Mouse (Mus musculus) layer of hippocampus, adult 8-10 months (tissue): ENCODE results near the gene Sost. TPM values are rescaled to one million over a fixed set of nuclear protein-coding genes. Genes with fewer than 3 reads are reported as not detected.
"Not testable (repeated sequence)": the region's sequence is repeated elsewhere in the genome, so short reads cannot be mapped to it uniquely, and the experiment has no call there.

Experiments used
- DNase-seq, 2 experiments: peaks; one replicate each; pipeline ENCODE4 v3.0.0; 2022; ENCODE audit warnings: low spot score in 2 of 2
- total RNA-seq, 4 experiments: library from RNA; stranded (reverse); gene quantifications; 2 replicates each; pipeline ENCODE4 v1.2.4; 2022

Gene Sost
- under 1 TPM in 1 of 4 experiments, not detected in 3; 0.22 TPM for total RNA-seq

DNA sequence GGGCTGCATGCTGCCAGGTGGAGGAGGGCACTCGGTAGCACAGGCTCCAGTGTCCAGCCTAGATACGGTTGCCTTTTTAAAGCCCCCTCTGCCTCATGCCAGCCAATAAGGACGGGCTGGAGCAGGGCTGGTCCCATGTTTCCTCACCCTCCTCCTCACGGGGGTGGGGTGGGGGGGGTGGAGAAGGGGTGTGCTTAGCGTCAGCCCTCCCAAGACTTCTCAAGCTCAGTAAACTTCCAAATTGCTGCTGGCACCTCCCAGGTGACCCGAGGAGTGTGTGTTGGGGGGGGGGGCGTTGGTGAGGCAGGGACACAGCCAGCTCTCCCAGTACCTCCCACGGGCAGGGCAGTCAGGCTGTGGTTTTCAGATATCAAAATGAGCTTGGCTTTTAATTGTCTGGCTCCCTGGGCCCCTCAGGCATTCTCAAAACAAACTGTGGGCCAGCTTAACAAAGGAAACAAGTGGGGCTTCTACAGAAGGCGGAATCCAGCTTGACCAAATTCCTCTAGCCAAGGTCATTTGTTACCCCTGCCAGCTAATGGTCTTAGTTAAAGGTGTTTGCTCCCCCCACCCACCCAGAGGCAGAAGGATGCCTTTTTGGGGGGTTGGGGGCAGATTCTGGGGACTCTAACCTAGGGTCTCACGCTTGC is at the start of gene Sost:
Gene Sost, minus strand, starts transcription at position 51 of the 650 bp plus-strand sequence.
- DNase-seq, result no peak

DNA sequence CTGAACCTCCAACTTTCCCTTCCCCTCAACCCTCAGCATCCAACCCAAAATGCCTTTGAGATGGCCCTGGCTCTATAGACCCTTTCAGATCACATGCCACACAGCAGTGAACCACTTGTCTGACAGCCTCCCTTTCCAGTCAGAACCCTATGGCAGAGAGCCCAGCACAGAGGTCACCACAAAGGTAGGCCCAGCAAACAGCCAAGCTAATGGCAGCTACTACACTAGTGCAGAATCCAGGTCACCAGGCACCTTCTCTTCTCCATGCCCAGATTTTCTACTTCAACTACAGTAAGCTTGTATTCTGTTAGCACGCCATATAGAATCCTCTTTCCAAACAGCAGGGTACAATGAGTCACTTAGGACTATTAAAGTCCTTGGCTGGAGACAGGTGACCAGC is 49.3 kb upstream of the Sost start:
- DNase-seq, result no peak

DNA sequence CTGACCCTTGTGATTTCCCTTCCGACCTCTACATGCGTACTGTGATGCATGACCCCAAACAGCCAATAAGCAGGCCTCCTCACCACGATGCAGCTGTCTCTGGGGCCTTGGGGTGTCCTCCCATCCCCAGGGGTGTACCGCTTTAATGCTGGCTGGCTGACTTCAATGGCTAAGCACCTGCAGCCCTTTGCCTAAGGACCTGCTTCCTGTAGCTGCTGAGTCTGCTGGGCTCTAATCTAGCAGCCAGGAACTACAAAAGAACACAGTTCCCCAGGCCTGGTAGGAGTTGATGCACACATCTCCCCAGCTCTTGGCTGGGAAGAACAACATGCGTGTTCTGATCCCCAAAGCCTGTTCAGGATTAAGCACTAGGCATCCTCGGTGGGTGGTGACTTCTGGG is 48.7 kb upstream of the Sost start:
- DNase-seq, result no peak

DNA sequence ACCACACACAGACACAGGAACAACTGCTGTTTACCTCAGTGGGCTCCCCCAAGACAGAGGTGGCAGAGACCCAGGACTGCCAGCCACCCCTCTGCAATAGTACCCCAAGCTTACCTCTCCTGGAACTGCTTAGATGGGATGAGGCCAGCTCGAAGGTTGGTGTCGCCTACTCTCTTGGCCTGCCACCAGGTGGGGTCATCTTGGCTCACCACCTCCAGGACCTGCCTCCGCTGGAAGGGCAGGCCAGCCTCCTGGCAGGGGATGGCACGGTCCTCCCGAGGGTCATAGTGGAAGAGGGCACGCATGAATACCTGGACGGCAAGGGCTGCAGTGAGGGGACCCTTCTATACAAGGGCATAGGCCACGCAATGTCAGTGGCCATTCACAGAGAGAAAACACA is 46.4 kb upstream of the Sost start:
- no peak for DNase-seq

DNA sequence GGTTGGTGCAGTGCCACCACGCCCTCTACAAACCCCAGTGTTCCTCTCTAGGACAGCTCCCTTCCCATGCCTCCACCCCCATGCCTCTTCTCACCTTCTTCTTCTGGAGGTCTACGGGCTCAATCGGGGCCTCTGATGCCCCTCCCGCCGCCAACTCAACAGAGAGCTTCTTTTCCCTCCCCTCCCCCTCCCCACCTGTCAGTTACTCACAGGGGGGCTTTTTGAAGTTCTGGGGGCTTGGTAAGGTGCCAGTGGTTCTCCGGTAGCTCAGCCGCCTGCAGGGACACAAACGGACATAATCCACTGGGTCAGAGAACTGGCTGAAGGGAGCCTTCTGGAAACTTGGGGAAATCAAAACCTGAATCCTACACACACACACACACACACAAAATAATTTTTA is 44.7 kb upstream of the Sost start:
- DNase-seq, result no peak

DNA sequence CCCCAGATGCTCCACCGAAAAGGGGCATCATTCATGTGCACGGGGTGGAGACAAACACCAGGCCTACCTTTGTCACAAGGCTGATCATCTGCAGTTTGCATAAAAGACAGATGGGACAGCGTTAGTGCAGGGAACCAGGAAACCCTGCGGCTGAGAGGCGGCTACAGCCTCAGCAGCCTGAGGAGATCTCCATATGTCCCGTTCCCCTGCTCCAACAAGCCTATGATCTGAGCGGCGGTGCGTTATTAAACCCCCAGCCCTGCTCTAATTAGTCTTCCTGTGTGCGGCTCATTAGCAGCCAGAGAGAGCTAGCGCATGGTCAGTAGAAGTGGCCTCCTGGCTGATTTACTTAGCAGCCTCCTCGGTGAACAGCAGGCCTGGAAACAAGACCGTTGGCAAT is 43.3 kb upstream of the Sost start:
- peak; percentile 56 to 60 for DNase-seq

DNA sequence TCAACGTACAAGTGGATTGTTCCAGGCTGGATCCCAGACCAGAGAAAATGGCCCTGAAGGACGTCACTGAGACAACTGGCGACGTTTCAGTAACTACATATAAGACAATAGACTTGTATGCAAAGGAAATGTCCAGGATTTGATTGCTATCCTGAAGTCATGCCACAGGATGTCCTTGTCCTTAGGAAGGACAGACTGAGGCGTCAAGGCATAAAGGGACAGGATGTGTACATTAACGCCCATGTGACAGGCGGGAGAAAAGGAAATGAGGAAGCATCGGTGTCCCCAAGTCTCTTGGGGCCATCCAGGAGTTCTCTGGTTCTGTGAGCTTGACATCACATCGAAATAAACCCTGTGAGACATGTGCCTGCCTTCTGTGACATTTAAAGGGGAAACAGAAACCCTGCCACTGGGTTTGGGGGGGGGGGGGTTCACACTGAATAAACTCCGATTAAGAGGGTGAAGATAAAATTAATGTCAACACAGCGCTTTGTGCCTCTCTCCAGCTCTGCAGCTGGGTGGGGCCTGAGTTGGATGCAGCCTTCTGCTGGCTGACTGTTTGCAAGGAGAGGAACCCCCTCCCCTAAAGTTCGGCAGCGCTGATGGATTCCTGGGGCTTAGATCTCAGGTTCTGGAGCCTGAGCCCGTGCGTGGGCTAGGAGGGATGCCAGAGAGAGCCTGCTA is 42.3 kb upstream of the Sost start:
- DNase-seq, result no peak

DNA sequence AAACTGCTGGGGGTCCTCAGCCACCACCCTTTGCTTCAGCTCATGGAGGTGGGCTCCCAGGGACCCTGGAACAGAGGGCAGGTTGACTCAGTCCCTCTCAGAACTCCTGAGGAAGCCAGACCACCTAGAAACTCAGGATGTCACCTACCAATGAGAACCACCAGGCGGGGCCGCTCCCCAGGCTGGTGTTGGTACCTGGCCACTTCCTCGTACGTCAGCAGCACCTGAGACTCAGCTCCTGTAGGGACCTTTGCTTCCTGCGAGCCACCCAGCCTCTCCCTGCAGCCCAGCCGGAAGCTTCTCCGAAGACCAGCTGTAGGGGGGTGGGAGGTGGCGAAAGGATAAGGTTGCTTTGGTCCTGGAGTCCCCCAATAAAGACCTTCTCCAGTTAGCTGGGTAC is 41.6 kb upstream of the Sost start:
- DNase-seq, result no peak

DNA sequence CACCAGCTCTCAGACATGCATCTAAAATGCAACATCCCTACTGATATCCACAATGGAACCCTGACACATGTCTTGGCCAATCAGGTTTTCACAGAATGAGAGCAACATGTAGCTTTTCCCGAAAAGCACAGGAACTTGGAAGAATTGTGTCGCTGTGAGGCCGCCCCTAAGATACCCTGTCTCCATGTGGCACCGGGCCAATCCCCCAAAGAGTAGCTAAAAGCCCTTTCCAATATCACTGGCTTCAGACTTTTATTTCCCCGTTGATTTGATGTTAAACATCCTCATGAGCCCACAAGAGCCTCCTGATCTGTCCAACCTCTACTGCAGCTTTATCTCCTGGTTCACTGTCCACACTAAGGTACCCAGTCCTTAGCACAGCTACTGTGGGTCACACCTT is 39.9 kb upstream of the Sost start:
- no peak for DNase-seq

DNA sequence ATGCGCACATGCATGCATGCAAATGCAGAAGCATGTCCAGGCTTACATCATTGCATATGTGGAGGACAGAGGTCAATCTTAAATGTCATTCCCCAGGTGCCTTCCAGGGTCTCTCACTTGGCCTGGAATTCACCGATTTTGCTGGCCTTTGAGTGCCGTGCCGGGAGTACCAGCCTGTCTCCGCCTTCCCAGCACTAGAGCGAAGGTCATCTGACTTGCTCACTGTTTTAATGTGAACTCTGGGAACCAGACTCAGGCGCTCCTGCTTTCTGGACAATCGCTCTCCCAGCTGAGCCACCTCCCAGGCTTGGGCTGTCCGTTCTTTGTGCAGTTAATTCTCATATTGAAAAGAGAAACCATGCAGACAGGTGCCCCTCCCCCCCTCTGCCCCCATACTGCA is 39.5 kb upstream of the Sost start:
- DNase-seq, result no peak

DNA sequence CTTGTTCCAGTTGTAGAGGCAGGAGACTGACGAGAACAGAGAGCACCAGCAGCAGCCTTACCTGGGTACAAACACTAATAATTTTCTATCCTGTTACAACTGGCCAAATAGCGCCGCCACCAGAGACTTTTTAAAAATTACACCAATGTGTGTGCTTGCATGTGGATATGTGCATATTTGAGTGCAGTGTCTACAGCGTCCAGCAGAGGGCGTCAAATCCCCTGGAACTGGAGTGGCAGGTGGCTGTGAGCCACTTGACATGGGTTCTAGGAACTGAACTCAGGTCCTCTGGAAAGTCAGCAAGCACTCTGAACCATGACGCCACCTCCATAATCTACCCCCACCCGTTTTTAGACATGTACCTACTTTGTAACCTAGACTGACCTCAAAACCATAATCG is 37.4 kb upstream of the Sost start:
- no peak for DNase-seq

DNA sequence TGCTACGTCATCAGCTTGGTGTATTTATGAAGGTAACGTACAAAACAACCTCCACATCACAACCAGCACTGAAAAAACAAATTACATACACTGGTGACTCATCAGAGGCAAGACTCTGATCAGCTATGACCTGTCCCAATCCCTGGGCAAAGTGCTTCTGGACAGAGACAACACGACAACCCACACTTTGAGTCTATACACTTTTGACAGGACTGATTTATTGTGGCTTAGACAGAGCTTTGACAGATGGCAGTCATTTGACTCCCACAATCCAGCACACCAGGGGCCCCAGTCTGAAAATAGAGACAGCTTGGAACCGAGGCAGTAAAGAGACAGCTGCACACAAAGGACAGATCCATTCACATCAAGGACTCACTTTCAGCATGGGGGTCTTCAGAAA is 32.7 kb upstream of the Sost start:
- DNase-seq, result no peak

DNA sequence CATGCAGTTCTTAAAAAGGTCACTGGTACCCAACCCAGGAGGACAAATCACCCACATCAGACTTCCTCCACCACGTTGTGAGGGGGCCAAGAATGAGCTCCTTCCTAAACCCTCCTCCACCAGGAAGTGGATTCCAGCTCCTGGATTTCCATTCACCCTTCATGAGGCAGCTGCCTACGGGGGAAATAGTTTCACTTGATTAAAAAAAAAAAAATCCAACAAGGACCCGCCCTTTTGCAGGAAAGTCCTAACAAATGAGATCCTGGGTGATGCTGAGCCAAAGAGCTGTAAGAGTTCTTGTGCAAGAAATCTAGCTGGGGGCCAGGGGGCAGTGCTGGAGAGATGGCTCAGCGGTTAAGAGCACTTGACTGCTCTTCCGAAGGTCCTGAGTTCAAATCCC is 31.4 kb upstream of the Sost start:
- DNase-seq, result no peak

DNA sequence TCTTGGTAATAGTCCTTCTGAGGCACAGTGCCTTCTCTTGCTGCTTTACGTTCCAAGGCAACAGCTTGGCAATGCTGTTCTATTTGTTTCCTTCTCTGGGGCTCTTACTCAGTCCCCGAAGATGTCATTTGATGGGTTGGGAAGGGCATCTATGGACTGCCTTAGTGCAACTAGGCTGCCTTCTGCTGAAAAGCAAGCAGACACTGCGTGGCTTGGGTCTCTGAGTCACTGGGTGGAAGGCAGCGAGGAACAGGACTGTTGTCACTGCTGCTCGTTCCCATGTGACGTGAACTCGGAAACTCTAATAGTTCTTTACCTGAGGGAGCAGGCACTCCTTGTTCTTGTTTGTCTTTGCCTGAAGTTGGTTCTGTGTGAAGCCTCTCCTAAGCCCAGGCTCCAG is 29.1 kb upstream of the Sost start:
- DNase-seq, result no peak

DNA sequence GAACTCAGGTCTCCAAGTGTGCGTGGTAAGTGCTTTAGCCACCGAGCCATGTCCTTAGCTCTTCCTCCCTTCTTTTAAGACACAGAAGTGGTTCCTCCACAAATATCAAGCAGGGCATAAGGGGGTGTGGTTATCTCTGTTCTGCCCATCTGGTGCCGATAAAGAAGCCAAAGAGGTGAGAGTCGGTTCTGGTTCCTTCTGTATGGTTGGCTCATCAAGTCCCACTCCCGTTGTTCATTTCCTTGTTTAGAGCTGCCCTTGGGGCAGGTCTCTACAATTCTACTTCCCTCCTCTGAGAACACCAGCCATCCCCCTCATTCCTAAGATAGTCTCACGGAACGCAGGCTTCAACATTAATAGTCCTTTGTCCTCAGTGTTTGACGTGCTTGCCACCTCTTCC is 27.3 kb upstream of the Sost start:
- DNase-seq, result no peak

DNA sequence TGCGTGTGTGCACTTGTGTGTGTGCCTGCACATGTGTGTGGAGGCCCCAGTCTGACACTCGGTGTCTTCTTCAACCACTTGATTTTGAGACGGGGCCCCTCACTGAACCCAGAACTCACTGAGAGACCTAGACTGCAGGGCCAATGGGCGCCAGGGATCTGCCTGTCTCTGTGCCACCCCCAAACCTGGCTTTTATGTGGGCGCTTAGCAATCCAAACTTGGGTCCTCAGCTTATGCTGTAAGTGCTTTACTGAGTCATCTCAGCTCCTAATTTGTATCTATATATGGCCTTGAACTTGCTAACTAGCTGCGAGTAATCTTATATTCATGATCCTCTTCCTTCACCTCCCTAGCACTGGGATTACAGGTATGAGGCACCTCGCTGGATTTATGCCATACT is 25.6 kb upstream of the Sost start:
- no peak for DNase-seq

DNA sequence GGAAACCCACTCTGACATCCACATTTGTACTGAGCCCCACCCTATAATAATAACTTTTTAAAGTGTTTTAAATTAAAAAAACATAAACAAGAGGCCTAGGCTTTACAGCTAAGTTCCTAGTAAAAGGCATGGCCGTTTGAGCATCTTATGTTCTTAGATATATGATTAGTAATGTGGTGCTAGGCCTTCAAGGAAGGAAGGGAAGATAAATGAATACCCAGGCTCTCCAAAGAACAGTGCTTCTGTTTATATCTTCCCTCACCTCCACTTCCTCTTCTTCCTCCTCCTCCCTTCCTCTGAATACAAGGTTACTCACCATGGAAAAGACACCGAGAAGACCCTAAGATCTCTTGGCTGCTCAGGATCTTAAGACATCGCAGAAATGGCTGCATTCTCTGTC is 25.0 kb upstream of the Sost start:
- no peak for DNase-seq

DNA sequence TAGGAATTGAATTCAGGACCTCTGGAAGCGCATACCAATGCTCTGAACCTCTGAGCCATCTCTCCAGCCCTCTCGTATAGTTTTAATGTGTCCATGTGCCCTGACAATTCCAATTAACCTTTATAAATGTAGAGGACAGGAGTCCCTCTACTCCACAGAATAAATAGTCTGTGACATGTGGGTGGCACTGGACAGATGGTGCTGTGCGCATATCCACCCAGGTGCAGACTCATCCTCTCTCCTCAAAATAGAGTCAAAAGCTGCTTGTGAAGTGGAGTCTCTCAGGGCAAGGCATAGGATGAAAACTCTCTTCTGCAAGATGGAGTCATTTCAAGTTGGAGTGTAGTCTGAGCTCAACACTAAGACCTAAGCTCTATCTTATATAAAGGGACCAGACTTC is 23.4 kb upstream of the Sost start:
- DNase-seq, result no peak

DNA sequence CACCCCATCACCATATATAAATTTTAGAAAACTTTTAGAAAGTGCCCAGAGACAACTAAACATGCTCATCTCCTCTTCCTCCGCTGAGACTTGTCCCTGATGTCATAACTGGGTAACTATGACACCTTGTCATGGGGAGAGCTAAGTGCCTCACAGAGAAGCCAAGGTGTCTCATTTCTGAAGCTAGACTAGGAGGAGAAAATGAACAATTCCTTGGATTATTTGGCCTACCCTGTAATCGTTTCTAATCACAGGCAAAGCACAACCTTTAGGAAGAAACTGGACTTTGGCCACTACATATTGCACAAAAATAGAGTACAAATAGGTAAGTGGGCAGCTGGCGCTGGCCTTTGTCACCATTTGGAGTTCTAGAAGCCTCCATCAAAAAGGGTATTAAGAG is 20.1 kb upstream of the Sost start, which contains the start of gene Dusp3:
Gene Dusp3, minus strand, starts transcription at position 101 of the 400 bp plus-strand sequence.
- no peak for DNase-seq

DNA sequence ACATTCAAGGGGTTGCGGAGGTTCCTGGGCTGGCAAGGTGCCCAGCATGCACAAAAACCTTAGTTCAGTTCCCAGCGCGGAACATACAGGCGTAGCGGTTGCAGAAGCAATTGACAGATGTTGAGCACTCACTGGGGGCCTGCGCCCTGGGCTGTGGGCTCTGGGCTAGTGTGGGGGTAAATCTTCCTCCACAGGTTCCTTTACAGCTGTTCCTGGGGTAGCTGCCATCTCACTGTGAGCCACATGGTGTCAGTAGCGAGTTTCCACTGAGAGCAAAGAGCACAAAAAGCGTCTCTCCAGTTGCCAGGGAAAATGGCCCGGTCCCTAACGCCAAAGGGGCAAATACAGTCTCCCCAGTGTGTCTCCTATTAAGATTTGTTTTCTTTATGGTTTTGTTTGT is 19.2 kb upstream of the Sost start:
- peak; percentile 78 to 88 for DNase-seq

DNA sequence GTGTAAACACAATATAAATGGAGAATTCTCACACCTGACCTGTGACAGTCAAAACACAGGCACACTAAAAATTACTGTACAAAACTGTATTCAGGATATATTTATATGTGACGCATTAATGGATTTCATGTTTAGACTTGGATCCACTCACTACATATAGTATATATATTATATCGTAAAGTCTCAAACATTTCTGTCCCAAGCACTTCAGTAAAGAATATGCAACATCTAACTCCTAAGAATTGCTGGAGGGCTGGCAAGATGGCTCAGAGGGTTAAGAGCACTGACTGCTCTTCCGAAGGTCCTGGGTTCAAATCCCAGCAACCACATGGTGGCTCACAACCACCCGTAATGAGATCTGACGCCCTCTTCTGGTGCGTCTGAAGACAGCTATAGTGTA is 18.6 kb upstream of the Sost start:
- DNase-seq, result not testable (repeated sequence)

DNA sequence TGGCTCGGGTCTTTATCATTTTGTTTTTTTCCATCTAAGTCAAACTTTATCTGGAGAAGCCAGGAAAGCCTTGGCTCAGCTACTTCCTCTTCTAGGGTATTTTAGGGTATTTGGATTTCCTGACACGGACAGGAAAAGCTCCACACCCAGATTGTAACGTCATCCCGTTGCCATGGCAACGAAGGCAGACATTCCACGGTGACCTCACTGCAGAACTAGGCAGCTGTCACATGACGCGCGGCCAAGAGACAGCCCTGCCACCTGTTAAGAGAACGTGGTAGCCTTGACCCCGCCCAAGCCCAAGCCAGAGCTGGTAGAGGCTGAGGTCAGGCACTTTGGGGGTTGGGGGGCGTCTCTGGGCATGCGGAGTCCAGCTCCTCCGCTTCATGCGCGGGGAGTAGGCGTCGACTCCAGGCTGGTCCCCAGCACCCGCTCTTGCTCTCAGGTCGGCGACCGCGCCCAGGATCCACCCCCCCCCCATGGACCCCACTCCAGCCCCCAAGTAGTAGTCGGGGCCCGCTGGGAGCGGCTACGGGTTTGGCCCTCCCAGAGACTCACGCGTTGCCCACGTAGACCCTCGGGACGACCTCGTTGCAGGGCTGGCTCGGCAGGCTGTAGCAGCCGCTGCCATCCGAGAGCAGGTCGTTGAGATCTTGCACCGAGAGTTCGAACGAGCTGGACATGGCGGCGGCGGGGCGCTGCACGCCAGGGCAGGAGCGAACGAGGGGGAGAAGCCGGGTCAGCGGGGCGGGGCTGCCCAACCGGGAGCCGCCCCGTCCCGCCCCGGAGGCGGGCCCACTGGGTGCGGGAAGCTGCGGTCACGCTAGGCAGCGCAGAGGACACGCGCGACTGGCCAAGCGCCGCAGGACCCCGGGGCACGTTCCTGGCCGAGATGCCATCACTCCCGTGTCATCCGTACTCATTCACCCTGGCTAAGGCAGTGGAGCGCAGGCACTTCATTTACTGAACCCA is 17.5 kb upstream of the Sost start, which contains the start of gene Cfap97d1:
Gene Cfap97d1, plus strand, starts transcription at position 226 of the 972 bp plus-strand sequence.
- DNase-seq, result peak; percentile 95
